Comparison of ENCODE assay signal across 8 mouse cellular contexts in the genomic region with DNA sequence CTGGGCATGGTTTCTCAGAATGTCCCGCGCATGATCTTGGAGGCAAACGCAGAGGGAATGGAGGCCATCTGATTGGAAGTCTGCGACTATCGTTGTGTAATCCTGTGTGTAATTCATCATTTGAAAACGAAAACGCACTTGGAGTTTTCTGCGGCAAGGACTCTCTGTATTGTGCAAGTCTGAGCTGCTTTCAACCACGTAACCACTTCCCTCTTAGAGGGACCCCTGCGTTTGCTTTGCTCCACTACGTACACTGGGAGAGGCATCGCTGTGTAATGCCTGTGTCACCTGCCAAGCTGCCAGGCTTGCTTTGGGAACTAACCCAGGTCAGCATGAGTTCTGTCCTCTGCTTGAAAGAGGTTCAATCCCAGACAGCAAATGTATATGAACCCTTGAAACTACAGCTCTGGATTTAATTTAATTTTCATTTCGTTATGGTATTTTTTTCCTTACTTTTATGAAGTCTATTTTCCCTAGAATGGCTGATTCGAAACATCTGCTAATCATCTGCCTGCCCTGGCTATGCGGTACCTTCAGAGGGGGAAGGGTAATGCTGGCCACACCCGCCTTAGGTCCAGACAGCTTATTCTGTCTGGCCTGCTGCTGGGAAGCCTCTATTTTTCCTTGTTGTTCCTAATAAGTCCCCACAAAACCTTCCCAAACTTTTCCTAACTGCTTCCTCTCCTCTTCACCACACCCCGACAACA.
DNase-seq lines count a peak whose midpoint lies in the region; ATAC-seq and TF ChIP-seq lines count a peak whose summit lies in the region.

No protein-coding gene starts in this region.

- ATAC-seq in forebrain, embryonic 16.5 days = no peak
- no peak for ATAC-seq in forebrain, embryonic 11.5 days (replicated peaks; ENCODE audit: low FRiP score)
- ATAC-seq in megakaryocyte-erythroid progenitor cell, adult 5-6 weeks (replicated peaks; ENCODE audit: low FRiP score, low TSS enrichment, poor library complexity, severe bottlenecking) = peak; percentile 75
- no peak for ATAC-seq in kidney, embryonic 14.5 days (ENCODE audit: low FRiP score, low TSS enrichment)

- H3K9ac ChIP-seq in forebrain, embryonic 16.5 days (replicated peaks; ENCODE audit: low read depth, low read length) = no peak overlapping the region
- H3K9ac ChIP-seq in forebrain, embryonic 11.5 days (ENCODE audit: low read length) = no peak overlapping the region
- H3K9ac ChIP-seq in kidney, embryonic 14.5 days (ENCODE audit: low read depth, low read length) = no peak overlapping the region

- DNase-seq in forebrain, embryonic 11.5 days (ENCODE audit: low spot score) = no peak
- no peak for DNase-seq in thymus, adult 2 months
- no peak for DNase-seq in thymus, adult 18-20 months
- peak; percentile 3 for DNase-seq in layer of hippocampus, postnatal 36 days
- DNase-seq in ovary, adult 18-20 months (ENCODE audit: low spot score) = no peak

- H3K9me3 ChIP-seq in forebrain, embryonic 16.5 days (ENCODE audit: control insufficient read depth, low read length) = no peaks in the 10 kb centered on the region
- H3K9me3 ChIP-seq in forebrain, embryonic 11.5 days (ENCODE audit: control insufficient read depth, low read length) = no peaks in the 10 kb centered on the region
- H3K9me3 ChIP-seq in kidney, embryonic 14.5 days (ENCODE audit: control insufficient read depth, low read length) = no peaks in the 10 kb centered on the region

- no peak for TF ChIP-seq CTCF in thymus, adult 2 months (IDR thresholded peaks at IDR 0.05; ENCODE audit: borderline replicate concordance, control insufficient read depth, extremely low read depth, insufficient read depth, low read length, poor library complexity)

- no peaks in the 10 kb centered on the region for H3K4me1 ChIP-seq in forebrain, embryonic 16.5 days (replicated peaks; ENCODE audit: control insufficient read depth, insufficient read depth, low read length)
- no peaks in the 10 kb centered on the region for H3K4me1 ChIP-seq in forebrain, embryonic 11.5 days (replicated peaks; ENCODE audit: control insufficient read depth, insufficient read depth, low read length)
- peaks cover 3% of the 10 kb centered on the region for H3K4me1 ChIP-seq in thymus, adult 2 months (replicated peaks; ENCODE audit: control insufficient read depth, insufficient read depth, low read length)
- no peaks in the 10 kb centered on the region for H3K4me1 ChIP-seq in kidney, embryonic 14.5 days (ENCODE audit: control insufficient read depth, insufficient read depth, low read length)

- peak overlapping the region; percentile 26 for H3K4me2 ChIP-seq in forebrain, embryonic 16.5 days (ENCODE audit: low read length)
- H3K4me2 ChIP-seq in forebrain, embryonic 11.5 days (ENCODE audit: low read depth, low read length, severe bottlenecking) = no peak overlapping the region
- H3K4me2 ChIP-seq in kidney, embryonic 14.5 days (replicated peaks; ENCODE audit: low read depth, low read length) = no peak overlapping the region

- no peak overlapping the region for H3K27ac ChIP-seq in forebrain, embryonic 16.5 days (ENCODE audit: low read length)
- no peak overlapping the region for H3K27ac ChIP-seq in forebrain, embryonic 11.5 days (ENCODE audit: low read depth, low read length)
- H3K27ac ChIP-seq in thymus, adult 2 months (ENCODE audit: control insufficient read depth, insufficient read depth, low read length) = no peak overlapping the region
- no peak overlapping the region for H3K27ac ChIP-seq in kidney, embryonic 14.5 days (ENCODE audit: low read depth, low read length)

- no peaks in the 10 kb centered on the region for H3K27me3 ChIP-seq in forebrain, embryonic 16.5 days (replicated peaks; ENCODE audit: control insufficient read depth, insufficient read depth, low read length)
- no peaks in the 10 kb centered on the region for H3K27me3 ChIP-seq in forebrain, embryonic 11.5 days (ENCODE audit: control insufficient read depth, insufficient read depth, low read length)
- H3K27me3 ChIP-seq in thymus, adult 2 months (ENCODE audit: control insufficient read depth, insufficient read depth, low read length) = no peaks in the 10 kb centered on the region
- no peaks in the 10 kb centered on the region for H3K27me3 ChIP-seq in kidney, embryonic 14.5 days (ENCODE audit: control insufficient read depth, insufficient read depth, low read length)

- no peak overlapping the region for H3K4me3 ChIP-seq in forebrain, embryonic 16.5 days (replicated peaks; ENCODE audit: low read length)
- H3K4me3 ChIP-seq in forebrain, embryonic 11.5 days (ENCODE audit: low read depth, low read length) = no peak overlapping the region
- peak overlapping the region; percentile 3; the same call in 1 of the 2 replicates for H3K4me3 ChIP-seq in thymus, adult 2 months (ENCODE audit: control insufficient read depth, insufficient read depth, low read length)
- no peak overlapping the region for H3K4me3 ChIP-seq in kidney, embryonic 14.5 days (ENCODE audit: low read length)

- 63% methylated on average over 17 of the region's 17 CpGs for WGBS in forebrain, embryonic 16.5 days
- WGBS in forebrain, embryonic 11.5 days = 68% methylated on average over 17 of the region's 17 CpGs
- WGBS in thymus, adult 2 months = 14% methylated on average over 17 of the region's 17 CpGs
- WGBS in kidney, embryonic 14.5 days = 81% methylated on average over 17 of the region's 17 CpGs

- TF ChIP-seq POLR2A in thymus, adult 2 months (IDR thresholded peaks at IDR 0.05; ENCODE audit: control insufficient read depth, extremely low read depth, insufficient read depth, low read length, poor library complexity) = no peak

- no peaks in the 10 kb centered on the region for H3K36me3 ChIP-seq in forebrain, embryonic 16.5 days (ENCODE audit: control insufficient read depth, insufficient read depth)
- H3K36me3 ChIP-seq in forebrain, embryonic 11.5 days (ENCODE audit: control insufficient read depth, insufficient read depth, low read length) = no peaks in the 10 kb centered on the region
- no peaks in the 10 kb centered on the region for H3K36me3 ChIP-seq in thymus, adult 2 months (ENCODE audit: control insufficient read depth, insufficient read depth, low read length)
- no peaks in the 10 kb centered on the region for H3K36me3 ChIP-seq in kidney, embryonic 14.5 days (ENCODE audit: control insufficient read depth, insufficient read depth, low read length)

Comparison
In these comparisons a context has a peak if more than half of its experiments do, and no peak if none do; other contexts are left out.
1. DNase-seq: peak in layer of hippocampus, postnatal 36 days (2 of 2); none in forebrain, embryonic 11.5 days (single experiment), thymus, adult 2 months (single experiment), thymus, adult 18-20 months (0 of 2) and ovary, adult 18-20 months (single experiment).